Mouse (Mus musculus): ENCODE measurements around the gene Tmem86a. TPM values are rescaled to one million over a fixed set of nuclear protein-coding genes. Genes with fewer than 3 reads are reported as not detected.

Tmem86a gene
- 18.1 and 19.0 TPM in 2 replicates for polyA plus RNA-seq (2012; rRNA removed)

DNA sequence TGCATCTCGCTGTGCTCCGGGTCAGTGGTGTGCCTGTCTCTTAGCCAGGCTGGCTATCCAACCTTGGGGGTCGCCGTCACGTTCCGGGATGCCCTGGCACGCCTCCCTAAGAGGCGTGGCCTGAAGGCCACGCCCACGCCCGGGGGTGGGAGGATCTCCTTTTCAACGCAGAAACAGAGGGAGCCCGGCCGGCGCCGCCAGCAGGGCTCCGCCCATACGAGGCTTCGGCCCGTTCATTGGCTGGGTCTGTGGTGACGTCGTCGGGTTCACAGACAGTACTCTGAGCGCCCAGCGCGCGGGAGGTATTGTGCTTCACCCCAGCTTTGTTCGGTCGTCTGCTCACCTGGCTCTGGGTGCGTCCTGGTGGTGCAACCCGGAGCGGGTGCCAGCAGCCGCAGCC lies at the start of gene Tmem86a:
Tmem86a (plus strand) TSS at position 236 of the 400 bp plus-strand sequence.
- Histone ChIP-seq H3K27ac (ENCODE audit: insufficient read depth, low read length) (peak within 1 kb of the TSS; percentile 76), H3K4me1 (ENCODE audit: control insufficient read depth, insufficient read depth, low read length) (peaks cover 17% of the 10 kb centered on the region), H3K4me3 (replicated peaks; ENCODE audit: insufficient read depth, low read depth, low read length) (peak within 1 kb of the TSS; percentile 99), H3K27me3 (ENCODE audit: control insufficient read depth, insufficient read depth, low read length) (no peaks in the 10 kb centered on the region)
- no peak for TF ChIP-seq CTCF (IDR thresholded peaks at IDR 0.05; ENCODE audit: borderline replicate concordance, insufficient read depth, low read depth, low read length)
- TF ChIP-seq POLR2A (IDR thresholded peaks at IDR 0.05; ENCODE audit: borderline replicate concordance, insufficient read depth, low read length), result peak; percentile 71
- WGBS, result under 1% methylated on average over 33 of the region's 33 CpGs
- peak; percentile 95 to 97 for DNase-seq

DNA sequence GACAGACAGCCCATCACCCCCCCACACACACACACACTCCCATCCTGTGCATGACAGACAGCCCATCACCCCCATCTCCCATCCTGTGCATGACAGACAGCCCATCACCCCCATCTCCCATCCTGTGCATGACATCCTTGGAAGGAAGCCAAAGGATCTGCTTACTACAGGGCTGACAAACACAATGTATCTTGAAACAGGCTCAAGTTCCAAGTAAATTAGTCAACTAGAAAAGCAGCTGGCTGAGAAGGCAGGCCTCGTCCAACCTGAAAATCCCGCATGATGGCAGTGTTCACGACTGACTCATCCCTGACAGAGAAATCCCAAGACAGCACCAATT lies 49.8 kb upstream of the Tmem86a start:
- whole genome bisulfite sequencing, result 30% methylated on average over 3 of the region's 3 CpGs
- Histone ChIP-seq H3K27me3 (ENCODE audit: control insufficient read depth, insufficient read depth, low read length) (no peaks in the 10 kb centered on the region), H3K4me1 (ENCODE audit: control insufficient read depth, insufficient read depth, low read length) (peaks cover 29% of the 10 kb centered on the region), H3K4me3 (replicated peaks; ENCODE audit: insufficient read depth, low read depth, low read length) (no peak overlapping the region), H3K27ac (ENCODE audit: insufficient read depth, low read length) (no peak overlapping the region)
- DNase-seq, result no peak
- TF ChIP-seq POLR2A (IDR thresholded peaks at IDR 0.05; ENCODE audit: borderline replicate concordance, insufficient read depth, low read length) (no peak), CTCF (IDR thresholded peaks at IDR 0.05; ENCODE audit: borderline replicate concordance, insufficient read depth, low read depth, low read length) (no peak)

DNA sequence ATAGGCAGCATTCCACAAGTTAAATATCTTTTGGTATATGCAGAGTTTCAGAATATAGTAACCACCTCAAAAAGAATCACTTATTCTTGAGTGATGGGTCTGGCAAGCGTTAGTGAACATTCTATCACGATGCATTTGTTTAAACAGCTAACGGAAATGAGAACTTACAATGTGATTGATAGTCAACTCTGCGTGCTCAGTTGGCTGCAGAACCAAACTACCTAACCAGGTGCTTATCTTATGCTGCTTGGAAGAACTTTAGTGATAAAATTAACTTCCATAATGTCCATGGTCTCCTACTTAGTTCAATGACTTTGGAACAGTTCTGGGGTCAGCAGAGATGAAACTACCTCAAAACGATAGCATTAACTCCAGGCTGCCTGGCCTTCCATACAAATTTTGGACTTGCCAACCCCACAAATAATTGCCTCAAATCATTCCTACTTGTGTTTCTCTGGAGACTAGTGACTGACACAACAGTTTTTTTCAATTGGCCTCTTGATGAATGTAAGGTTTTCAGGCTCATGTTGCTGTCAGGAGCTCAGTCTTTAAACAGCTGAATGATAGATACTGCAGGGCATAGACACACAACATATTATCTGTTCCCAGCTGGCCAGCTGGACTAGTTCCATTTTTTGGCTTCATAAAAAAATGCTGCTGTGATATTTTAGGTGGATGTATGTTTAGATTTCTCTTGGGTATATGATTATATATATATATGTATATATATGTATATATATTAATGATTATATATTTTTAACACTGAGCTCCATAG lies 49.1 kb upstream of the Tmem86a start:
- 59% methylated on average over 5 of the region's 5 CpGs for WGBS
- no peaks in the 10 kb centered on the region for H3K27me3 ChIP-seq (ENCODE audit: control insufficient read depth, insufficient read depth, low read length)
- no peak overlapping the region for H3K4me3 ChIP-seq (replicated peaks; ENCODE audit: insufficient read depth, low read depth, low read length)
- peaks cover 30% of the 10 kb centered on the region for H3K4me1 ChIP-seq (ENCODE audit: control insufficient read depth, insufficient read depth, low read length)
- no peak overlapping the region for H3K27ac ChIP-seq (ENCODE audit: insufficient read depth, low read length)
- no peak for TF ChIP-seq POLR2A (IDR thresholded peaks at IDR 0.05; ENCODE audit: borderline replicate concordance, insufficient read depth, low read length)
- no peak for TF ChIP-seq CTCF (IDR thresholded peaks at IDR 0.05; ENCODE audit: borderline replicate concordance, insufficient read depth, low read depth, low read length)
- DNase-seq, result no peak

GRCm38 (mm10) chr7:47001900-47002275 lies 48.5 kb upstream of the Tmem86a start:
- H3K27ac ChIP-seq (ENCODE audit: insufficient read depth, low read length), result no peak overlapping the region
- WGBS, result 53% methylated on average over 4 of the region's 4 CpGs
- DNase-seq, result no peak
- H3K27me3 ChIP-seq (ENCODE audit: control insufficient read depth, insufficient read depth, low read length), result no peaks in the 10 kb centered on the region
- H3K4me3 ChIP-seq (replicated peaks; ENCODE audit: insufficient read depth, low read depth, low read length), result no peak overlapping the region
- TF ChIP-seq CTCF (IDR thresholded peaks at IDR 0.05; ENCODE audit: borderline replicate concordance, insufficient read depth, low read depth, low read length) (no peak), POLR2A (IDR thresholded peaks at IDR 0.05; ENCODE audit: borderline replicate concordance, insufficient read depth, low read length) (no peak)
- H3K4me1 ChIP-seq (ENCODE audit: control insufficient read depth, insufficient read depth, low read length), result peaks cover 28% of the 10 kb centered on the region

DNA sequence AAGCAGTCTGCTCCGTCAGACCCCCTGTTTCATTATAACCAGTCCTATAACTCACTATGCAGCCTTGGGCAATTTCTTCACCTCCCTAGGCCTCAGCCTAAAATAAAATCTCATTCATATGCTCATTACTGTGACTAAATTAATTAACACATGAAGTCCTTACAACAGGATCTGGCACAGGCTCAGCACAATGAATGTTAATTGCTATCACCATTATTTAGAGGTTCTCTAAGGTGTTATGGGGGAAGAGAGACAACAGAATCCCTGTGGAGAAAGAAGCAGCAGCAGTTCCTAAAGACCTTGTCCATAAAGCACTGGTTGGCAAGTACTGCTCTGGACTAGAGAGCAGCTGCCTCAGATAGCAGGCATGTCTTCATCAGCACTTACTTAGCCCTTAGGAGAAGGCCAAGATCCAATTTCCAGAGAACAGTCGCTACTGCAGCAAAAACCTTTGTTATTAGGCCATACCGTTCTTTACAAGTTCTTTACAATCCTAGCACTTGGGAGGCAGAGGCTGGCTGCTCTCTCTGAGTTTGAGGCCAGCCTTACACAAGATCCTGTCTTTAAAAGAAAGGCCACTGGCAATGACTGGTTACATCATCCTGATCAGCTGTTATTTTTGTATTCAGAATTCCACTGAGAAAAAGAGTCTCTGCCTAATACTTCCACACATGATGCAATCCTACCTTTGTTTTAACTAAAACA lies 46.8 kb upstream of the Tmem86a start:
- WGBS, result 27% methylated on average over 3 of the region's 3 CpGs

DNA sequence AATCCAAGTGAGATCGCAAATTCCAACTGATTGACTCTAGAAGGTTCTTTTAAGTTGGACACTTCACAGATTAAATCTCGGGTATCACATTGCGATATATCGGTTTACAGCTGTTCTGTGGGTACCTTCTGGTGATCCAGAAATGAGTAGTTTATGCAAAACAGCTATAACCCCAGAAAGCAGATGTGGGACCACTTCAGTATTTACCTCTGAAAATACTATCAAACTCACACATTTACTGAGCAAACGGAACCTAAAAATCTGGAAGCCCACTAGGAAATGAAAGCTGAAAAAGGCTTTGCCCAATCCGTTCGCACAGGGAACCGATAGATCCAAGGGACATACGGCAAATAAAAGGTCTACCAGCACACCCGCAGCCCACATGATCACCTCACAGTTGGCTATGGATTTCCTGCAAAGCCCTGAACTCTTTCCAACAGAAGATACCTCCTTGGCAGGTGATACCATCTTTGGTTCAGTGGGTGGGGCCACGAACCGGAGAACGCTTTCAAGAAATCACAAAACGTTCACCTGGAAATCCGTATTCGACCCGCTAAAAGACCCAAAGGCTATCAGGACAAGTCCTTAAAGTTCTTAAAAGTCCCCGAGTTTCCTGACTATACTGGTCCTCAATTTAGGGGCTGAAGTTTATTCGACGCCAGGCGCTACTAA lies 43.2 kb upstream of the Tmem86a start:
- peak; percentile 35 to 51 for DNase-seq
- H3K27ac ChIP-seq (ENCODE audit: insufficient read depth, low read length), result peak overlapping the region; percentile 70; the same call in 1 of the 2 replicates
- no peaks in the 10 kb centered on the region for H3K27me3 ChIP-seq (ENCODE audit: control insufficient read depth, insufficient read depth, low read length)
- H3K4me3 ChIP-seq (replicated peaks; ENCODE audit: insufficient read depth, low read depth, low read length), result peak overlapping the region; percentile 86
- 6% methylated on average over 21 of the region's 21 CpGs for WGBS
- TF ChIP-seq POLR2A (IDR thresholded peaks at IDR 0.05; ENCODE audit: borderline replicate concordance, insufficient read depth, low read length) (no peak), CTCF (IDR thresholded peaks at IDR 0.05; ENCODE audit: borderline replicate concordance, insufficient read depth, low read depth, low read length) (no peak)
- peaks cover 5% of the 10 kb centered on the region for H3K4me1 ChIP-seq (ENCODE audit: control insufficient read depth, insufficient read depth, low read length)

More for the DNA sequence above, 46.8 kb upstream of the Tmem86a start:
- Histone ChIP-seq H3K27ac (ENCODE audit: insufficient read depth, low read length) (no peak overlapping the region), H3K4me1 (ENCODE audit: control insufficient read depth, insufficient read depth, low read length) (peaks cover 11% of the 10 kb centered on the region), H3K27me3 (ENCODE audit: control insufficient read depth, insufficient read depth, low read length) (no peaks in the 10 kb centered on the region), H3K4me3 (replicated peaks; ENCODE audit: insufficient read depth, low read depth, low read length) (no peak overlapping the region)
- no peak for TF ChIP-seq POLR2A (IDR thresholded peaks at IDR 0.05; ENCODE audit: borderline replicate concordance, insufficient read depth, low read length)
- TF ChIP-seq CTCF (IDR thresholded peaks at IDR 0.05; ENCODE audit: borderline replicate concordance, insufficient read depth, low read depth, low read length), result no peak
- DNase-seq, result no peak

DNA sequence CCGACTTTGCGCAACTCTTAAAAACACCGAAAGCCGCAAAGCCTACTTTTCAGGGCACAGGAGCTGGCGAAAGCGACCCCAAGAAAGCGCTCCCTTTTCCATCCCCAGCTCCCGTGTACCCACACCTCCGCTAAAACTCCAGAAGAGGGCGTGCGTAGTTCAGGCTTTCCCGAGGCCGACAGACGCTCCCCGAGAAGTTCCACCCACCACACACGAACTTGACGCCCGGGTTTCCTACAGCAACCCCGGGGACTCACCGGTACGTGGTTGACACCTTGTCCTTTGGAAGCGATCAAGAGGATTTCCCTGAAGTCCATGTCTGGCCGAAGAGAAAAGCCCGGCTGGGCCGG lies 42.6 kb upstream of the Tmem86a start:
- under 1% methylated on average over 25 of the region's 25 CpGs for WGBS
- Histone ChIP-seq H3K4me3 (replicated peaks; ENCODE audit: insufficient read depth, low read depth, low read length) (peak overlapping the region; percentile 86), H3K4me1 (ENCODE audit: control insufficient read depth, insufficient read depth, low read length) (peaks cover 5% of the 10 kb centered on the region), H3K27ac (ENCODE audit: insufficient read depth, low read length) (peak overlapping the region; percentile 70), H3K27me3 (ENCODE audit: control insufficient read depth, insufficient read depth, low read length) (no peaks in the 10 kb centered on the region)
- TF ChIP-seq CTCF (IDR thresholded peaks at IDR 0.05; ENCODE audit: borderline replicate concordance, insufficient read depth, low read depth, low read length) (peak; percentile 45; the same call in 1 of the 2 replicates), POLR2A (IDR thresholded peaks at IDR 0.05; ENCODE audit: borderline replicate concordance, insufficient read depth, low read length) (no peak)
- DNase-seq, result no peak
